Mouse (Mus musculus): Measurements from ENCODE around the gene Lrig1. TPM values are rescaled to one million over a fixed set of nuclear protein-coding genes. Genes with fewer than 3 reads are reported as not detected.
"Not testable (repeated sequence)": the region's sequence is repeated elsewhere in the genome, so short reads cannot be mapped to it uniquely, and the experiment has no call there.

Gene Lrig1
- polyA plus RNA-seq, 1 experiment from 2014 or later, result 11.4 TPM

DNA sequence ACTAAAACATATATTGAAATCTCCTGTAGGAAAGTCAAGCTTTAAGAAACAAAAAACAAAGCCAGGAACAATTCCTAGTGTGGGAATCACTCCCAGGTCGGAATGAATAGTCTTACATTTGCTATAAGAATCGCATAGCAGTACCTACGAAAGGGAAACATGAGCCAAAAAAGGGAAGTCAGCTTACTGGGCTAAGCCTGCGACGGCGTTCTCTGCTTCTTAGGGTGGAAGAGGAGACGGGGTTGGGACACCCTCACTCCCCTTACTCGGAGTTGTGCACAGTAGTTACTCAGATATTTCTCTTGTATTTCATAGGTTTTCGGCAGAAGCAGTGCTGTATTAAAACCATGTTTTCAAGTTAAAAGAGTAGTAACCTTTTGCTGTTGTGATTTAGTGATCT is 117.9 kb downstream of the Lrig1 start:
- Histone ChIP-seq H3K27ac (no peak overlapping the region), H3K36me3 (no peaks in the 10 kb centered on the region), H3K4me2 (replicated peaks) (no peak overlapping the region), H3K27me3 (no peaks in the 10 kb centered on the region), H3K4me3 (replicated peaks) (no peak overlapping the region), H3K9me3 (no peaks in the 10 kb centered on the region), H3K4me1 (replicated peaks) (peaks cover 7% of the 10 kb centered on the region), H3K9ac (replicated peaks) (no peak overlapping the region)
- WGBS, result 91% methylated on average over 9 of the region's 9 CpGs
- no peak for ATAC-seq

DNA sequence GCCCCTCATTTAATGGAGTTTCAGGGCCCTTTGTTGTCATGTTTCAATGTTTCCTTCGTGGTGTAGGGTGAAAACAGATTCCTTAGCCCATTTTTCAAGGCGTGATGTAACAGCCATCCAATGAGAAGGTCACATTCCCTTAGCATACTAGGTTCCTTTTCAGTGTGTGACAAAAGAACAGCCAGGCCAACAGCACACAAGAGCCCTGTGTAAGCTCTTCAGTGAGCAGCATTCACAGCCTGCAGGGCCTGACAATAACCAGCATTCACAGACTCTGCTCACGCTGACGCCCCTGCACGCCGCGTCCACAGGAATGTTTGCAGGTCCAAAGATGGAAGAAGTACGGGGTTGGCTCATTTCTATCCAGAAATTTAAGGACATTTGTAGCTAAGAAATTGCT is 122.0 kb downstream of the Lrig1 start:
- Histone ChIP-seq H3K27ac (0 out of 2 replicates have a peak overlapping the region, but pooled peaks have one; percentile 30), H3K4me2 (replicated peaks) (no peak overlapping the region), H3K9me3 (no peaks in the 10 kb centered on the region), H3K4me1 (replicated peaks) (peaks cover 28% of the 10 kb centered on the region), H3K9ac (replicated peaks) (no peak overlapping the region), H3K4me3 (replicated peaks) (no peak overlapping the region), H3K27me3 (no peaks in the 10 kb centered on the region), H3K36me3 (no peaks in the 10 kb centered on the region)
- ATAC-seq, result peak; percentile 82
- 7% methylated on average over 8 of the region's 8 CpGs for WGBS

DNA sequence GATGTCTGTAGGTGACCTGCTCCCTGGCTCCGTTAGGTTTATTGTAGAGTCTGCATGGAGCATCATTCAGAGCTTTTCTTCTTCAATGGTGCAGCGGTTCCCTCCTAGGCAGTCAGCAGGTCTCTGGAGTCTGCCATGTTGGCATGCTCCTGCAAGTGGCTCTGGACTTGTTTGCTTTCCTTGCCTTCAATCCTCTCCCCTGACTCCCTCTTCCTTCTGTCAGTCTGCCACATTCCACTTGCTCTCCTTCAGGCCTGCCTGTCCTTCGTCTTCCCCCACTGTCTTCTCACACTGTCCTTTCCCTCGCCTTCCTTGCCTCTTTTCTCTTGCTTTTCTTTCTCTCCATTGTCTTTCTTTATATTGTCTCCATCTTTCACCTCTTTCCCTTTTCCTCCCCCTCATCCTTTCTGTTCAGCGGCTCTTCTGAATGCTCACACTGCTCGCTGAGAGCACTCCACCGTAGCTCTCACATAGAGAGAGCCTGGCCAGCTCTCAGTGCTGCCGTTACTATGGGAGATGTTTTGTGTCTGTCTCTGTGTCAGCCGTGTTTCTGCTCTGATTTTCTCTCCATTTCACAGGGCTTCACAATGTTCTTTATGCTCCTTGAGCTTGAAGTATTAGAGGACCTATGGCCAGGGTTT is 124.3 kb downstream of the Lrig1 start:
- H3K4me1 ChIP-seq (replicated peaks), result peaks cover 28% of the 10 kb centered on the region
- H3K36me3 ChIP-seq, result no peaks in the 10 kb centered on the region
- no peak overlapping the region for H3K4me3 ChIP-seq (replicated peaks)
- ATAC-seq, result peak; percentile 67; the same call in 1 of the 2 replicates
- H3K9me3 ChIP-seq, result no peaks in the 10 kb centered on the region
- peak overlapping the region; percentile 36 for H3K9ac ChIP-seq (replicated peaks)
- 28% methylated on average over 9 of the region's 9 CpGs for WGBS
- peak overlapping the region; percentile 46 for H3K27ac ChIP-seq
- H3K27me3 ChIP-seq, result no peaks in the 10 kb centered on the region
- H3K4me2 ChIP-seq (replicated peaks), result no peak overlapping the region

DNA sequence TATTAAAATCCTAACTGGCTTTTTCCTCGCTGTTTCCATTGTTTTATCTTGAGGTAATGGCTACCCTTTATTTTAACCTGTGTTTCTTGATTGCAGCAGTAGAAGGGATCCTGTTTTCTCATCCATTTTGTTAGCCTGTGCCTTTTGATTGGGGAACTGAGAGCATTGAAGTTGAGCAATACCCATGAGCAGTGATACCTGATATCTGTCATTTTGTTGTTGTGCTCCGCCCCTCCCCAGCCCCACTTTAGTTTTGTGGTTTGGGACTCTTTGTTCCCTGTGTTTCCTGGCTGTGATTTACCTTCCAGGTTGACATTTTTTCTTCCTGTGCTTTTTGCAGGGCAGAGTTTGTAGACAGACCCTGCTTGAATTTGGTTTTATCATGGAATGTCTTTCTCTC is 131.9 kb downstream of the Lrig1 start:
- Histone ChIP-seq H3K36me3 (no peaks in the 10 kb centered on the region), H3K9me3 (no peaks in the 10 kb centered on the region), H3K4me2 (replicated peaks) (no peak overlapping the region), H3K9ac (replicated peaks) (no peak overlapping the region), H3K27ac (no peak overlapping the region), H3K4me3 (replicated peaks) (no peak overlapping the region), H3K4me1 (replicated peaks) (no peaks in the 10 kb centered on the region), H3K27me3 (no peaks in the 10 kb centered on the region)
- ATAC-seq, result no peak
- 91% methylated on average over 2 of the region's 2 CpGs for WGBS

DNA sequence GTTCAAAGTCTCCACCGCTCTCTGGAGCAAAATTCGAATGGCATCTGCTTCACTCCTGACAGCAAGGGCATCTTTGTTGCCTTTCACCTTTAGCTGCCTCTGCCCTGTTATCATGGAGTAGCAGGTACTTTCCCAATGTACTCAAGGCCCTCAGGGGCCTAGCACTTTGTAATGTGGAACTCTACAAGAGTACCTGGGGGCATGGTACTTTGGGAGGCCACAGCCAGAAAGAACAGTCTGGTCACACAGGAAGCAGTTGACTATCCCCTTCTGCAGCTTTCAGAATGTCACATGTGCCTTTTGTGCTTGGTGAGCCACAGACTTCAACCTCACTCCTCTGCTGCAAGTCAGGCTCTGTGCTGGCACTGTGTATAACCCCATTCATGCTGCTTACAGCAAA is 134.2 kb downstream of the Lrig1 start:
- no peaks in the 10 kb centered on the region for H3K9me3 ChIP-seq
- no peak overlapping the region for H3K4me2 ChIP-seq (replicated peaks)
- no peak overlapping the region for H3K27ac ChIP-seq
- no peaks in the 10 kb centered on the region for H3K36me3 ChIP-seq
- no peaks in the 10 kb centered on the region for H3K4me1 ChIP-seq (replicated peaks)
- 97% methylated on average over 2 of the region's 2 CpGs for WGBS
- H3K9ac ChIP-seq (replicated peaks), result no peak overlapping the region
- no peaks in the 10 kb centered on the region for H3K27me3 ChIP-seq
- no peak overlapping the region for H3K4me3 ChIP-seq (replicated peaks)
- no peak for ATAC-seq

DNA sequence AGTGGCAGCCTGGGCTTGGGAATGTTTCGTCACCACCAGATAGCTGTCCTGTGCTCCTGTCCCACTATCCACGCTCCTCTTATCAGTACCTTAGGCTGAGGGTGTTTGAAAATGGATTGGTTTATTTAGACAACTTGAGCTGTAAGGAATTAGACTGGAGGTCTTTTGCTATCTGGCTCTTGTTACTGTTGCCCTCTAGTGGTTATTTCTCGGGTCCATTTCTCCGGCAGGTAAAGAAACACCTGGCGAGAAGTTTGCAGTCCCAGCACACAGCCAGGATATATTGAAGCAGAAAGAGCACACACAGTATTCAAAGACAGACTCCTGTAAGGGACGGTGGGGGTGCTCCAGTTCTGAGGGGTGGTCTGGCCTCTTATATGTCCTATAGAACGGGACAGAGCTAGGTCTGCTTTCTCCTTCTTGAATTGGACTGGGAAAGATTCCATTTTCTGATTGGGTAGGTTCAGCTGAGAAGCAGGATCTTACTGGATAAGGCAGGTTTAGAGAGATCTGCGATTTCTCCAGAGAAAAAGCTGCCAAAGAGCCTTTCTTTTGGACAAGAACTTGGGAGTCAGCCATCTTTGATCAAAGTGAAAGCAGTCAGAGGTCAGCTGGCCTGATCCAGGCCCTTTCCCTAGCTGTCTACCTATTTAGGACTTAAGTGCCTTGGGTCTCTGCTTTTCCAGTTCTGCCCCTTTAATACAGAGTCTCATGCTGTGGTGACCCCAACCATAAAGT is 136.6 kb downstream of the Lrig1 start:
- Histone ChIP-seq H3K9ac (replicated peaks) (no peak overlapping the region), H3K4me2 (replicated peaks) (no peak overlapping the region), H3K4me1 (replicated peaks) (no peaks in the 10 kb centered on the region), H3K4me3 (replicated peaks) (no peak overlapping the region), H3K9me3 (no peaks in the 10 kb centered on the region), H3K27ac (no peak overlapping the region), H3K27me3 (no peaks in the 10 kb centered on the region), H3K36me3 (no peaks in the 10 kb centered on the region)
- WGBS, result 60% methylated on average over 8 of the region's 8 CpGs
- no peak for ATAC-seq

DNA sequence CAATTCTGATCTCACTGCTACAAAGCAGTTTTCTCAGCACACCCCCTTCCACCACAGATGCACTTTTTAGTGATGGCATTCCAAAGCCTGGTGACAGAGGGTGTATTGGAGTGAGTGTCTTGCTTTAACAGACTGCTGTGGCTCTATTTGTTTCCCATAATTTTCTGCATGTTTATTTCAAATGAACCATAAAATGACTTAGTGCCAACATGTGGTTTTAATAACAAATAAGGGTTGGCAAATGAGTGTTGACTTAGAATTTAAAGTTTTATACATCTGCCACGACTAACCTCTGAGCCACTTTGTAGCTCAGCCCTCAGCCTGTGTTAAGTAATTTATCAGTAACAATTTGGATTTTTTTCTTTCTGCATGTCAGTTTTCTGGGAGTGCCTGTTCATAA is 138.6 kb downstream of the Lrig1 start:
- H3K9ac ChIP-seq (replicated peaks), result no peak overlapping the region
- H3K4me3 ChIP-seq (replicated peaks), result no peak overlapping the region
- H3K27ac ChIP-seq, result no peak overlapping the region
- no peaks in the 10 kb centered on the region for H3K4me1 ChIP-seq (replicated peaks)
- ATAC-seq, result no peak
- WGBS, result 87% methylated on average over 1 of the region's 1 CpGs
- H3K27me3 ChIP-seq, result no peaks in the 10 kb centered on the region
- H3K4me2 ChIP-seq (replicated peaks), result no peak overlapping the region
- H3K9me3 ChIP-seq, result no peaks in the 10 kb centered on the region
- H3K36me3 ChIP-seq, result no peaks in the 10 kb centered on the region

DNA sequence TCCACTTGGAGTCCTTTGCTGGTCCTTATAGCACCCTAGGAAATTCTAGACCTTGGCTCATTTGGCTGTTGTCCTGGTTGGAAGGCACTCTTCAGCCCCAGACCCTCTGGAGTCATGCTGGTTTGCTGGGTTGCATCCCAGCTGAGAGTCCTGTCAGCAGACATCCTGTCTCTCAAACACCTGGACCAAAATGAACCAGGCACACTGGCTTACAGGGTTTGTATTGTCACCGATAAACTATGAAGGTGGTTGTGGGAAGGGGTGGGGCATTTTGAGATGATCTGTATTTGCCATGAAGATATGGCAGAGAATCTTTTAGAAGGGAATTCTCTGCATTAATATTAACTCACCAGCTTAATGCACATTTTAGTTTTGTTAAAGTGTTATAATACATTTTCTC is 139.1 kb downstream of the Lrig1 start:
- no peaks in the 10 kb centered on the region for H3K4me1 ChIP-seq (replicated peaks)
- H3K4me2 ChIP-seq (replicated peaks), result no peak overlapping the region
- ATAC-seq, result no peak
- H3K9me3 ChIP-seq, result no peaks in the 10 kb centered on the region
- H3K36me3 ChIP-seq, result no peaks in the 10 kb centered on the region
- 96% methylated on average over 1 of the region's 1 CpGs for WGBS
- no peak overlapping the region for H3K9ac ChIP-seq (replicated peaks)
- H3K27me3 ChIP-seq, result no peaks in the 10 kb centered on the region
- H3K4me3 ChIP-seq (replicated peaks), result no peak overlapping the region
- H3K27ac ChIP-seq, result no peak overlapping the region

DNA sequence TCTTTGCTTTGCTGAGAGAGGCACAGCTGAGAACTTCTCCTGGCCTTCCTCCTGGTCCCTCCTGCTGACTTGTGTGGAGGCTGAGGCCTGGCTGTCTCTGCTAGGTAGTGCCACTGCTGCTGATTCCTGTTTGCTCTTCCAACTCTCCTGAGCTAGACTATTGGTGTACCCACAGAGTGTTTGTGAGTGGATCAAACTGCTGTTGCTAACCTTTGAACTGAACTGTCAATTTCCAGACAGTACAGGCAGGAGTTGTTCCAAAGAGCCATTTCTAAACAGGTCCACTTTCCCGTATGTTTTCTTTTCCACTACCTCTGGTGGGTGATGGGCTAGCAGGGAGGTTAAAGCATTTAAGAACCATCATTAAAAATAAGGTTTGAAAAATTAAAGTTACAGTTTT is 141.4 kb downstream of the Lrig1 start:
- not testable (repeated sequence) for H3K27ac ChIP-seq; H3K9ac ChIP-seq (replicated peaks); H3K4me2 ChIP-seq (replicated peaks); H3K27me3 ChIP-seq; H3K9me3 ChIP-seq; H3K4me3 ChIP-seq (replicated peaks); H3K36me3 ChIP-seq; ATAC-seq; H3K4me1 ChIP-seq (replicated peaks)
- WGBS, result 84% methylated on average over 1 of the region's 1 CpGs

Small RNA genes lying within 50 kb of the gene (microRNA-seq; reads per million reads assigned to microRNA genes)
- gene Mir7041, result 1.0 reads per million

Other genes with a start within 250 kb of the Lrig1 start
- 7.1 and 7.9 TPM in 2 replicates for gene Slc25a26, start 199.8 kb downstream of the Lrig1 start, polyA plus RNA-seq (2015; fragmentation: Nextera tagmentation; extraction: Ambion mirVana)